Mouse (Mus musculus): ENCODE results near the gene Dpm1. TPM values are rescaled to one million over a fixed set of nuclear protein-coding genes. Genes with fewer than 3 reads are reported as not detected.

Dpm1 gene
- total and polyA plus RNA-seq, 2 experiments from 2014 or later, result 30.0 to 97.2 TPM

GRCm38 (mm10) chr2:168166750-168167460 lies 63.5 kb downstream of the Dpm1 start:
- H3K27ac ChIP-seq (ENCODE audit: low read depth, low read length), result no peak overlapping the region
- H3K9ac ChIP-seq (replicated peaks; ENCODE audit: low read length, poor library complexity, severe bottlenecking), result no peak overlapping the region
- no peak overlapping the region for H3K4me3 ChIP-seq (ENCODE audit: low read depth, low read length)
- no peak overlapping the region for H3K4me2 ChIP-seq (ENCODE audit: low read depth, low read length, poor library complexity, severe bottlenecking)
- DNase-seq (ENCODE audit: low spot score) (no peak), ATAC-seq (ENCODE audit: low FRiP score) (no peak)
- TF ChIP-seq CTCF (IDR thresholded peaks at IDR 0.05), result no peak
- H3K27me3 ChIP-seq (ENCODE audit: insufficient read depth, low read length), result no peaks in the 10 kb centered on the region
- no peaks in the 10 kb centered on the region for H3K36me3 ChIP-seq (ENCODE audit: insufficient read depth, low read length)
- H3K4me1 ChIP-seq (ENCODE audit: insufficient read depth, low read length), result peaks cover 8% of the 10 kb centered on the region; the same call in 1 of the 2 replicates
- 48% methylated on average over 21 of the region's 21 CpGs for WGBS
- no peaks in the 10 kb centered on the region for H3K9me3 ChIP-seq (ENCODE audit: low read length)

DNA sequence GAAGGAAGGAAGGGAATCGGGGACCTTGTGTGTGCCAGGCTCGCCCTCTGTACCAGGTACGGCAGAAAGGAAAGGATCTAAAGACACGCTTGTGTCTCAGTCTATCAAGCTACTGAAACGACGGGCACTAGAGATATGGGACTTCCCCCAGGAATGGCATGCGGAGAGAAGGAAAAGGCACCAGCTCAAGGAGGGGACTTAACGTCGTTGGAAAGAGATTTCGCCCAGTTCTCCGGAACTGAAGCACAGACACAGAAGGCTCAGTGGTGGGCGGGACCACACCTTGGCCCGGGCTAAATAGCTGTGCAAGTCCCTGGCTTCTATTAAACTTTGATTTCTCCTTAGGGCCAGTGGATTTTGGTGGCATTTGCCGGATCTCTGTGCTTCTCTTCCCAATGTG lies 68.4 kb downstream of the Dpm1 start:
- H3K9ac ChIP-seq (replicated peaks; ENCODE audit: low read length, poor library complexity, severe bottlenecking), result no peak overlapping the region
- no peak for ATAC-seq (ENCODE audit: low FRiP score)
- H3K4me3 ChIP-seq (ENCODE audit: low read depth, low read length), result 0 out of 2 replicates have a peak overlapping the region, but pooled peaks have one; percentile 8
- DNase-seq (ENCODE audit: low spot score), result no peak
- H3K27ac ChIP-seq (ENCODE audit: low read depth, low read length), result no peak overlapping the region
- H3K9me3 ChIP-seq (ENCODE audit: low read length), result no peaks in the 10 kb centered on the region
- H3K4me2 ChIP-seq (ENCODE audit: low read depth, low read length, poor library complexity, severe bottlenecking), result peak overlapping the region; percentile 28; the same call in 1 of the 2 replicates
- no peaks in the 10 kb centered on the region; the same call in 1 of the 2 replicates for H3K27me3 ChIP-seq (ENCODE audit: insufficient read depth, low read length)
- H3K4me1 ChIP-seq (ENCODE audit: insufficient read depth, low read length), result no peaks in the 10 kb centered on the region
- TF ChIP-seq CTCF (IDR thresholded peaks at IDR 0.05), result no peak
- H3K36me3 ChIP-seq (ENCODE audit: insufficient read depth, low read length), result no peaks in the 10 kb centered on the region
- WGBS, result 11% methylated on average over 14 of the region's 14 CpGs

GRCm38 (mm10) chr2:168161514-168161971 lies 68.8 kb downstream of the Dpm1 start:
- no peak for TF ChIP-seq CTCF (IDR thresholded peaks at IDR 0.05)
- WGBS, result 3% methylated on average over 11 of the region's 11 CpGs
- peak overlapping the region; percentile 28; the same call in 1 of the 2 replicates for H3K4me2 ChIP-seq (ENCODE audit: low read depth, low read length, poor library complexity, severe bottlenecking)
- no peaks in the 10 kb centered on the region for H3K36me3 ChIP-seq (ENCODE audit: insufficient read depth, low read length)
- no peak overlapping the region for H3K9ac ChIP-seq (replicated peaks; ENCODE audit: low read length, poor library complexity, severe bottlenecking)
- H3K4me3 ChIP-seq (ENCODE audit: low read depth, low read length), result 0 out of 2 replicates have a peak overlapping the region, but pooled peaks have one; percentile 8
- no peak overlapping the region for H3K27ac ChIP-seq (ENCODE audit: low read depth, low read length)
- DNase-seq (ENCODE audit: low spot score) (no peak), ATAC-seq (ENCODE audit: low FRiP score) (no peak)
- H3K27me3 ChIP-seq (ENCODE audit: insufficient read depth, low read length), result no peaks in the 10 kb centered on the region; the same call in 1 of the 2 replicates
- H3K9me3 ChIP-seq (ENCODE audit: low read length), result no peaks in the 10 kb centered on the region
- no peaks in the 10 kb centered on the region for H3K4me1 ChIP-seq (ENCODE audit: insufficient read depth, low read length)

GRCm38 (mm10) chr2:168160370-168160930 lies 69.9 kb downstream of the Dpm1 start:
- H3K27ac ChIP-seq (ENCODE audit: low read depth, low read length), result no peak overlapping the region
- no peak for TF ChIP-seq CTCF (IDR thresholded peaks at IDR 0.05)
- DNase-seq (ENCODE audit: low spot score), result no peak
- no peak overlapping the region for H3K9ac ChIP-seq (replicated peaks; ENCODE audit: low read length, poor library complexity, severe bottlenecking)
- H3K9me3 ChIP-seq (ENCODE audit: low read length), result no peaks in the 10 kb centered on the region
- no peaks in the 10 kb centered on the region for H3K4me1 ChIP-seq (ENCODE audit: insufficient read depth, low read length)
- H3K4me2 ChIP-seq (ENCODE audit: low read depth, low read length, poor library complexity, severe bottlenecking), result no peak overlapping the region
- no peaks in the 10 kb centered on the region; the same call in 1 of the 2 replicates for H3K27me3 ChIP-seq (ENCODE audit: insufficient read depth, low read length)
- H3K36me3 ChIP-seq (ENCODE audit: insufficient read depth, low read length), result no peaks in the 10 kb centered on the region
- no peak for ATAC-seq (ENCODE audit: low FRiP score)
- H3K4me3 ChIP-seq (ENCODE audit: low read depth, low read length), result no peak overlapping the region
- 83% methylated on average over 9 of the region's 9 CpGs for WGBS

Small RNA genes lying within 50 kb of the gene (microRNA-seq; reads per million reads assigned to microRNA genes)
- not detected for gene Gm24561 (ENCODE audit: borderline number of aligned reads)

Other genes starting within 250 kb of the Dpm1 start
- 0.57 and 0.99 TPM in 2 replicates for gene Ripor3, start 220.0 kb downstream of the Dpm1 start, total RNA-seq (2014; rRNA removed)
- gene Ripor3, start 220.0 kb downstream of the Dpm1 start, polyA plus RNA-seq (2015; fragmentation: Nextera tagmentation; extraction: Ambion mirVana), result 0.28 and 0.42 TPM in 2 replicates
- gene Pard6b, start 149.6 kb downstream of the Dpm1 start, total RNA-seq (2014; rRNA removed), result 6.6 and 6.8 TPM in 2 replicates
- gene Pard6b, start 149.6 kb downstream of the Dpm1 start, polyA plus RNA-seq (2015; fragmentation: Nextera tagmentation; extraction: Ambion mirVana), result 3.9 and 5.1 TPM in 2 replicates
- 24.9 and 56.5 TPM in 2 replicates for gene Adnp, start 23.5 kb downstream of the Dpm1 start, total RNA-seq (2014; rRNA removed)
- gene Adnp, start 23.5 kb downstream of the Dpm1 start, polyA plus RNA-seq (2015; fragmentation: Nextera tagmentation; extraction: Ambion mirVana), result 10.3 and 15.4 TPM in 2 replicates
- gene Gm20716, start 227 bp downstream of the Dpm1 start, total RNA-seq (2014; rRNA removed), result 43.2 and 47.1 TPM in 2 replicates
- 15.7 and 16.0 TPM in 2 replicates for gene Gm20716, start 227 bp downstream of the Dpm1 start, polyA plus RNA-seq (2015; fragmentation: Nextera tagmentation; extraction: Ambion mirVana)
- gene Mocs3, start within 50 bp of the Dpm1 start, total RNA-seq (2014; rRNA removed), result 19.3 and 20.9 TPM in 2 replicates
- 7.4 and 7.5 TPM in 2 replicates for gene Mocs3, start within 50 bp of the Dpm1 start, polyA plus RNA-seq (2015; fragmentation: Nextera tagmentation; extraction: Ambion mirVana)
- 0.52 and 2.1 TPM in 2 replicates for gene Kcng1, start 51.1 kb upstream of the Dpm1 start, total RNA-seq (2014; rRNA removed)
- 1.8 and 2.8 TPM in 2 replicates for gene Kcng1, start 51.1 kb upstream of the Dpm1 start, polyA plus RNA-seq (2015; fragmentation: Nextera tagmentation; extraction: Ambion mirVana)